Mouse (Mus musculus): ENCODE data around the gene Tenm2. TPM values are rescaled to one million over a fixed set of nuclear protein-coding genes. Genes with fewer than 3 reads are reported as not detected.

Tenm2 gene
- total RNA-seq, 2 experiments from 2014 or later = 73.5 to 92.9 TPM

- DNase-seq (ENCODE audit: low spot score in 2 of 2) = no peak
- intact Hi-C loops (cut with DNase I) = no loop called here
Measured at GRCm38 (mm10) chr11:36746286-36746685, 489.5 kb downstream of the Tenm2 start.

GRCm38 (mm10) chr11:36727800-36728199 is 508.0 kb downstream of the Tenm2 start:
- intact Hi-C loops (cut with DNase I) = no loop called here
- DNase-seq (ENCODE audit: low spot score in 2 of 2) = peak in 1 of 2 experiments; percentile 19

- DNase-seq (ENCODE audit: low spot score in 2 of 2) = peak in 1 of 2 experiments; percentile 74
- intact Hi-C loops (cut with DNase I) = no loop called here
Measured at GRCm38 (mm10) chr11:36702881-36703280, 532.9 kb downstream of the Tenm2 start.

- no peak for DNase-seq (ENCODE audit: low spot score in 2 of 2)
- intact Hi-C loops (cut with DNase I) = no loop called here
Measured at GRCm38 (mm10) chr11:36700951-36701350, 534.8 kb downstream of the Tenm2 start.

GRCm38 (mm10) chr11:36700131-36700530 is 535.6 kb downstream of the Tenm2 start:
- intact Hi-C loops (cut with DNase I) = no loop called here
- DNase-seq (ENCODE audit: low spot score in 2 of 2) = peak in 1 of 2 experiments; percentile 55

GRCm38 (mm10) chr11:36698268-36698667 is 537.5 kb downstream of the Tenm2 start:
- intact Hi-C loops (cut with DNase I) = no loop called here
- DNase-seq (ENCODE audit: low spot score in 2 of 2) = no peak

GRCm38 (mm10) chr11:36697816-36698215 is 537.9 kb downstream of the Tenm2 start:
- intact Hi-C loops (cut with DNase I) = no loop called here
- DNase-seq (ENCODE audit: low spot score in 2 of 2) = no peak

GRCm38 (mm10) chr11:36697021-36697639 is 538.6 kb downstream of the Tenm2 start:
- no peak for DNase-seq (ENCODE audit: low spot score in 2 of 2)
- intact Hi-C loops (cut with DNase I) = no loop called here

GRCm38 (mm10) chr11:36694810-36695209 is 541.0 kb downstream of the Tenm2 start:
- DNase-seq (ENCODE audit: low spot score in 2 of 2) = no peak
- intact Hi-C loops (cut with DNase I) = loop anchor here (5.0 kb wide), 2 partner anchors 492 to 537 kb away; no protein-coding TSS in a partner anchor

- intact Hi-C loops (cut with DNase I) = loop anchor here (5.0 kb wide), 2 partner anchors 495 to 540 kb away; no protein-coding TSS in a partner anchor
- peak in 1 of 2 experiments; percentile 88 for DNase-seq (ENCODE audit: low spot score in 2 of 2)
Measured at GRCm38 (mm10) chr11:36692637-36693036, 543.1 kb downstream of the Tenm2 start.

- DNase-seq (ENCODE audit: low spot score in 2 of 2) = peak in 1 of 2 experiments; percentile 64
- intact Hi-C loops (cut with DNase I) = loop anchor here (5.0 kb wide), 2 partner anchors 496 to 541 kb away; no protein-coding TSS in a partner anchor
Measured at GRCm38 (mm10) chr11:36690826-36691225, 544.9 kb downstream of the Tenm2 start.

- no peak for DNase-seq (ENCODE audit: low spot score in 2 of 2)
- intact Hi-C loops (cut with DNase I) = no loop called here
Measured at GRCm38 (mm10) chr11:36686253-36686652, 549.5 kb downstream of the Tenm2 start.

GRCm38 (mm10) chr11:36679361-36679760 is 556.4 kb downstream of the Tenm2 start:
- intact Hi-C loops (cut with DNase I) = loop anchor here (5.0 to 10.0 kb wide), 4 partner anchors 225 to 635 kb away; partner anchors contain the start of gene Tenm2
- no peak for DNase-seq (ENCODE audit: low spot score in 2 of 2)

GRCm38 (mm10) chr11:36678542-36678941 is 557.2 kb downstream of the Tenm2 start:
- intact Hi-C loops (cut with DNase I) = loop anchor here (5.0 to 10.0 kb wide), 4 partner anchors 224 to 634 kb away; partner anchors contain the start of gene Tenm2
- no peak for DNase-seq (ENCODE audit: low spot score in 2 of 2)

GRCm38 (mm10) chr11:36678057-36678396 is 557.7 kb downstream of the Tenm2 start:
- DNase-seq (ENCODE audit: low spot score in 2 of 2) = peak; percentile 40 to 61
- intact Hi-C loops (cut with DNase I) = loop anchor here (5.0 to 10.0 kb wide), 4 partner anchors 223 to 633 kb away; partner anchors contain the start of gene Tenm2

- intact Hi-C loops (cut with DNase I) = loop anchor here (5.0 to 10.0 kb wide), 4 partner anchors 223 to 633 kb away; partner anchors contain the start of gene Tenm2
- DNase-seq (ENCODE audit: low spot score in 2 of 2) = peak; percentile 60 to 72
Measured at GRCm38 (mm10) chr11:36677321-36678056, 558.3 kb downstream of the Tenm2 start.

- intact Hi-C loops (cut with DNase I) = loop anchor here (5.0 to 10.0 kb wide), 4 partner anchors 222 to 632 kb away; partner anchors contain the start of gene Tenm2
- no peak for DNase-seq (ENCODE audit: low spot score in 2 of 2)
Measured at GRCm38 (mm10) chr11:36676446-36677284, 559.1 kb downstream of the Tenm2 start.

GRCm38 (mm10) chr11:36674902-36675422 is 560.8 kb downstream of the Tenm2 start:
- no peak for DNase-seq (ENCODE audit: low spot score in 2 of 2)
- intact Hi-C loops (cut with DNase I) = loop anchor here (5.0 to 10.0 kb wide), 4 partner anchors 220 to 630 kb away; partner anchors contain the start of gene Tenm2

GRCm38 (mm10) chr11:36674141-36674540 is 561.6 kb downstream of the Tenm2 start:
- intact Hi-C loops (cut with DNase I) = loop anchor here (10.0 kb wide), 2 partner anchors 219 to 629 kb away; no protein-coding TSS in a partner anchor
- no peak for DNase-seq (ENCODE audit: low spot score in 2 of 2)
